Mouse (Mus musculus) ES-E14 (cell line): ENCODE data around the gene Dlk2. TPM values are rescaled to one million over a fixed set of nuclear protein-coding genes. Genes with fewer than 3 reads are reported as not detected.

Experiments used
- DNase-seq: peaks from one replicate; pipeline ENCODE4 v3.0.0-alpha.2; 2013; ENCODE audit warnings: low read depth, low spot score
- H3K27ac ChIP-seq: 2 replicates; pipeline ENCODE4 v1.5.1; 2012; ENCODE audit warnings: low read depth, mild to moderate bottlenecking, low read length, moderate library complexity, mixed read lengths; ENCODE audit not compliant: poor library complexity, insufficient read depth, severe bottlenecking
- H3K36me3 ChIP-seq: 2 replicates; pipeline ENCODE4 v1.6.1; 2012; ENCODE audit warnings: mild to moderate bottlenecking, low read length, moderate library complexity, mixed read lengths; ENCODE audit not compliant: control insufficient read depth, poor library complexity, insufficient read depth, severe bottlenecking
- H3K4me1 ChIP-seq, 2 experiments: fragments of 150-350 bp in 1 of 2; sonication (generic) in 1 of 2; 2 replicates each; pipeline ENCODE4 v1.6.1; 2012; ENCODE audit warnings: low read length in 2 of 2, mild to moderate bottlenecking in 1 of 2, mixed read lengths in 1 of 2; ENCODE audit not compliant: control insufficient read depth in 2 of 2, insufficient read depth in 2 of 2, poor library complexity in 1 of 2
- H3K4me3 ChIP-seq, 2 experiments: fragments of 150-350 bp in 1 of 2; sonication (generic) in 1 of 2; 2 replicates each; pipeline ENCODE4 v1.5.1; 2012; ENCODE audit warnings: low read length in 2 of 2, low read depth in 1 of 2, mild to moderate bottlenecking in 1 of 2, mixed read lengths in 1 of 2; ENCODE audit not compliant: insufficient read depth in 1 of 2, poor library complexity in 1 of 2, severe bottlenecking in 1 of 2
- H3K9ac ChIP-seq: 2 replicates; pipeline ENCODE4 v1.6.1; 2012; ENCODE audit warnings: low read depth, mild to moderate bottlenecking, low read length, mixed read lengths; ENCODE audit not compliant: poor library complexity, insufficient read depth, severe bottlenecking
- H3K9me3 ChIP-seq: fragments of 150-350 bp; sonication (generic); 2 replicates; pipeline ENCODE4 v1.6.1; 2012; ENCODE audit warnings: low read depth, mild to moderate bottlenecking, low read length; ENCODE audit not compliant: control insufficient read depth, insufficient read depth
- CHD2 ChIP-seq: IDR thresholded peaks from 2 replicates; pipeline ENCODE4 v1.6.1; 2014; ENCODE audit warnings: mild to moderate bottlenecking, low read depth, low read length, inconsistent platforms
- HCFC1 ChIP-seq: IDR thresholded peaks from 2 replicates; pipeline ENCODE4 v1.6.1; 2012; ENCODE audit warnings: low read length, inconsistent platforms, borderline replicate concordance; ENCODE audit not compliant: insufficient read depth
- MAFK ChIP-seq: IDR thresholded peaks from 2 replicates; pipeline ENCODE4 v1.6.1; 2014; ENCODE audit warnings: mild to moderate bottlenecking, low read depth, low read length, inconsistent platforms; ENCODE audit not compliant: insufficient read depth
- ZC3H11A ChIP-seq: IDR thresholded peaks from 2 replicates; pipeline ENCODE4 v1.6.1; 2012; ENCODE audit warnings: low read depth, mild to moderate bottlenecking, inconsistent platforms, low read length, borderline replicate concordance
- ZNF384 ChIP-seq: IDR thresholded peaks from 2 replicates; pipeline ENCODE4 v1.6.1; 2012; ENCODE audit warnings: low read depth, low read length, inconsistent platforms
- in situ Hi-C, 2 experiments: fragments of 600-800 bp; cut with MboI; formaldehyde crosslinking; loops; one replicate each; pipeline ENCODE4 v1.15.1; 2025; ENCODE audit warnings: low sequenced_read_pairs in 2 of 2, inconsistent platforms in 1 of 2; ENCODE audit not compliant: unreplicated experiment in 2 of 2
- total RNA-seq: library from RNA; depleted of rRNA; stranded (reverse); fragments of 300-350 nt; gene quantifications from 2 replicates; pipeline ENCODE4 v1.2.3, GENCODE M21; 2012

Gene Dlk2
- total RNA-seq, 1 experiment: 1.4 TPM

DNA sequence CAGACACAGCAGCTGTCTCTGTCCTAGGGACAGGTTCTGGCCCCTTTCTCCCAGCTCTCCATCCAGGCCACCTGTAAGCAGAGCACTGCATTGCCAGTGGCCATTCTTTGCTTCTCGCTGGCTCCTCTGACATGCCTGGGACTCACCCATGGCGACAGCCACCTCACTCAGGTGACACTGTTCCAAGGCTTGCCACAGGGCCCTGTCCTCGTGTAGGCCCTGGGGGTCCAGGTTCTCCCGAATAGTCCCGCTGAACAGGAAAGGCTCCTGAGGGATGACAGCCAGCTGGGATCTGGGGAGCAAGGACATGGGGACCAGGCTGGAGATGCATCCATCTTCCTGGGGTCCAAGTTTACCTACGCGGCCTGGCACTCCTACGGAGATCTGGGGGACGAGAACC lies 7.0 kb downstream of the Dlk2 start:
- no peak overlapping the region for H3K4me3 ChIP-seq
- H3K4me1 ChIP-seq: no peaks in the 10 kb centered on the region
- DNase-seq: no peak
- in situ Hi-C loops: no loop called here
- peaks cover 8% of the 10 kb centered on the region; the same call in 1 of the 2 replicates for H3K36me3 ChIP-seq
- no peak overlapping the region for H3K27ac ChIP-seq
- no peak for TF ChIP-seq ZC3H11A
- no peak for TF ChIP-seq MAFK
- TF ChIP-seq ZNF384: no peak
- no peak for TF ChIP-seq CHD2
- H3K9me3 ChIP-seq: no peaks in the 10 kb centered on the region
- no peak overlapping the region for H3K9ac ChIP-seq

DNA sequence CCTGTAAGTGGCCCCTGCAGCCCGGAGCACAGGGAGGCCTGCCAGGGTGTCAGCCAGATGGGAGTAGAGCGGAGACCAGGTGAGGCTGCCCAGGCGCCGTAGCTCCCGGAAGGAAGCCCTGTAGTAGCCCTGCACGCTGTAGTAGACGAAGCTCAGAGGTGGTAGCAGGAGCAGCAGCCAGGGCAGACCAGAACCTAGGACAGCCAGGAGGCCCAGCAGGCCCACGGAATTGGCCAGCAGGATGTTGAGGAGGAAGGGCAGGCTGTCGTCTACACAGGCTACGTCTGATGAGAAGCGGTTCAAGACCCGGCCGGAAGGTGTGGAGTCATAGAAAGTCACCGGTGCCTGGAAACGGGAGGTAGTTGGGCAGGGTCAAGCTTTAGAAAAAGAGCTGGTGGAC lies 9.7 kb downstream of the Dlk2 start:
- H3K4me1 ChIP-seq: peaks cover 0 to 2% of the 10 kb centered on the region in 2 experiments; a peak in 1 of 4 replicates
- no peak overlapping the region for H3K9ac ChIP-seq
- H3K9me3 ChIP-seq: no peaks in the 10 kb centered on the region
- TF ChIP-seq HCFC1 (no peak), ZC3H11A (no peak)
- peaks cover 8% of the 10 kb centered on the region; the same call in 1 of the 2 replicates for H3K36me3 ChIP-seq
- no peak overlapping the region for H3K27ac ChIP-seq
- no peak overlapping the region for H3K4me3 ChIP-seq
- in situ Hi-C loops: no loop called here
- DNase-seq: no peak

DNA sequence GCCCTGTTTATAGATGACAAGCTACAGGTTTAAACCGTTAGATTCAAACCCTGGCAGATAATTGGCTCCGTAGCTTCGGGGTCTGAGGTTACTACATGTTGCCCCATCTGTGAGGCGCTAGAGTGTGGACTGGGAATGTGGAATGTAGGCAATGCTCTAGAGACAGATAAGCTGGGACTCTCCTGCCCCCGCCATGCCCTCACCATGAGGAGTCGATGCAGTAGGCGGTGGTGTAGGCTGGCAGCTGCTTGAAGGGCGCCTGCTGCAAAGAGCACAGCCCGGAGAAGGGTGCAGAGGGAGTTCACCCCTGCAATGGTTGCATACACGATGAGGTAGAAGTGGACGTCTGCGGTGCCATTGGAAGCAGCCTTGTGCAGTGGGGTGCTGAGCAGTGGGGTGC lies 12.6 kb downstream of the Dlk2 start:
- Histone ChIP-seq H3K27ac (no peak overlapping the region), H3K4me1 (peaks cover 0 to 4% of the 10 kb centered on the region in 2 experiments; a peak in 1 of 4 replicates), H3K9me3 (no peaks in the 10 kb centered on the region), H3K36me3 (peaks cover 15% of the 10 kb centered on the region; the same call in 1 of the 2 replicates), H3K4me3 (no peak overlapping the region), H3K9ac (no peak overlapping the region)
- no peak for DNase-seq
- in situ Hi-C loops: no loop called here
- TF ChIP-seq MAFK (no peak), CHD2 (no peak), HCFC1 (no peak), ZNF384 (no peak), ZC3H11A (no peak)

DNA sequence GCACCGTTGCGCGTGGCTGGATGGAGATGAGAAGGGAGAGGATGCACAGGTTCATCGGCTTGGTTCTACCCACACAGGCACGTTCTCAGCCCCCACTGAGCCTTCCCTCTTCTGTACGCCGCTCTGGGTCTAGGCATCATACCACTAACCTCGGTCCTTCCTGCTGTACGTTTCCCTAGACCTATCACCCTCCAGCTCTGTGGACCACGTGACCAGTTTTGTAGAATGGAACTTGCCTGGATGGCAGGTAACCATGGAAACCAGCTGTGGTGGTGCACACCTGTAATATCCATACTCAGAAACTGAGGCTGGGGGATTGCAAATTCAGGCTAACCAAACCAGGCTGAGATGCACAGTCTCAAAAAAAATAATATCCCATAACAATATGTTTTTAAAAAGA lies 13.3 kb downstream of the Dlk2 start:
- TF ChIP-seq HCFC1 (no peak), CHD2 (no peak)
- in situ Hi-C loops: no loop called here
- Histone ChIP-seq H3K9ac (no peak overlapping the region), H3K4me3 (no peak overlapping the region), H3K27ac (no peak overlapping the region), H3K9me3 (no peaks in the 10 kb centered on the region), H3K36me3 (peaks cover 13% of the 10 kb centered on the region; the same call in 1 of the 2 replicates), H3K4me1 (peaks cover 0 to 4% of the 10 kb centered on the region in 2 experiments; a peak in 1 of 4 replicates)
- DNase-seq: no peak

DNA sequence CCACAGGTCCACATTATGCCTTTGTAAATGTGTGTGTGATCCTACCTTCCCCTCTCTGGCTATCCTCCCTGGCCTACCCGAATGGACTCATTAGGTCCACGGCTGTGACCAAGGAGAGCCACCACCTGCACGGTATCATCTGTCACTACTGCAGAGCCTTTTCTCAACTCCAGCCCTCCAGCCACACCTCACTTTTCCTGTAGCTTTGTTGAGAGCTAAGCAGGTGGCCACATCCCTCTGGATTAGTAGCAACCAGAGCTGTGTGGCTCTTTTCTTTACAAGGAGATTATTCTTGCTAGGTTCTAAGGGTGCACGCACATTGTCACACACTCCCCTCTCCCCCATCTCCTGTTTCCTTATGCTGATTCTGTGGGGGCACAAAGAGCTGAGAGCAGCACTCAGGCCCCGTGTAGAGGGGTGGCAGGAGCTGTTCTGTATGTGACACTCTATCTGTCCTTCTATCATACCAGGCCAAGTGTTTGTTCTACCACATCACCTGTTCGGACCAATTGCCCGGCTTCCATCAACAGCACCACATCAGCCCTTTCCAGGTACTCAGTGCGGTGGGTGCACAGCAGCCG lies 16.0 kb downstream of the Dlk2 start:
- Histone ChIP-seq H3K9ac (no peak overlapping the region), H3K4me3 (no peak overlapping the region), H3K9me3 (no peaks in the 10 kb centered on the region), H3K27ac (no peak overlapping the region; the same call in 1 of the 2 replicates), H3K4me1 (peaks cover 0 to 4% of the 10 kb centered on the region in 2 experiments; a peak in 1 of 4 replicates), H3K36me3 (peaks cover 8% of the 10 kb centered on the region; the same call in 1 of the 2 replicates)
- DNase-seq: no peak
- TF ChIP-seq ZNF384 (no peak), ZC3H11A (no peak), CHD2 (no peak), MAFK (no peak), HCFC1 (no peak)
- in situ Hi-C loops: no loop called here
